Mouse (Mus musculus) cerebellum, adult 2 months (tissue): ENCODE measurements around the gene Ubxn10. TPM values are rescaled to one million over a fixed set of nuclear protein-coding genes. Genes with fewer than 3 reads are reported as not detected.

ENCODE experiments used
- DNase-seq, 2 experiments: peaks; one replicate each; pipeline ENCODE4 v3.0.0; 2021
- H3K27ac ChIP-seq: fragments of 200-500 bp; 2 replicates; pipeline ENCODE4 v1.5.1; 2012; ENCODE audit warnings: low read length, control low read depth, inconsistent platforms; ENCODE audit not compliant: insufficient read depth
- H3K27me3 ChIP-seq: fragments of 200-500 bp; 2 replicates; pipeline ENCODE4 v1.6.1; 2012; ENCODE audit warnings: inconsistent platforms, mild to moderate bottlenecking, low read length, moderate library complexity; ENCODE audit not compliant: control insufficient read depth, insufficient read depth
- H3K4me1 ChIP-seq: fragments of 200-500 bp; 2 replicates; pipeline ENCODE4 v1.6.1; 2011; ENCODE audit warnings: low read length; ENCODE audit not compliant: control insufficient read depth, insufficient read depth
- H3K4me3 ChIP-seq: fragments of 200-500 bp; replicated peaks from 2 replicates; pipeline ENCODE3; 2011; ENCODE audit warnings: mild to moderate bottlenecking, low read depth, low read length, control low read depth; ENCODE audit not compliant: insufficient read depth
- CTCF ChIP-seq: fragments of 200-500 bp; IDR thresholded peaks from 2 replicates; pipeline ENCODE4 v1.5.1; 2011; ENCODE audit warnings: low read depth, mild to moderate bottlenecking, control low read depth, low read length, moderate library complexity, borderline replicate concordance; ENCODE audit not compliant: insufficient read depth
- POLR2A ChIP-seq: fragments of 200-500 bp; IDR thresholded peaks from 2 replicates; pipeline ENCODE4 v1.6.1; 2011; ENCODE audit warnings: low read length, control low read depth, borderline replicate concordance; ENCODE audit not compliant: insufficient read depth
- WGBS: fragments of 180-500 bp; shearing (Covaris S2); methylation state at CpG from one replicate; pipeline ENCODE4 v1.1.7; 2018; 5-methylcytosine and 5-hydroxymethylcytosine counted together
- polyA plus RNA-seq: library from polyadenylated mRNA; depleted of rRNA; stranded (reverse); fragments of >200 nt; gene quantifications from 2 replicates; pipeline ENCODE4 v1.2.3, GENCODE M21; 2012

The Ubxn10 gene
- polyA plus RNA-seq, 1 experiment = 1.9 TPM

GRCm38 (mm10) chr4:138714186-138714585 lies 22.8 kb downstream of the Ubxn10 start:
- Histone ChIP-seq H3K27ac (no peak overlapping the region), H3K4me1 (peaks cover 43% of the 10 kb centered on the region), H3K27me3 (no peaks in the 10 kb centered on the region), H3K4me3 (no peak overlapping the region)
- WGBS = 90% methylated on average over 1 of the region's 1 CpGs
- no peak for DNase-seq
- TF ChIP-seq CTCF = no peak
- TF ChIP-seq POLR2A = no peak

GRCm38 (mm10) chr4:138712621-138713020 lies 24.3 kb downstream of the Ubxn10 start:
- WGBS = 34% methylated on average over 8 of the region's 8 CpGs
- Histone ChIP-seq H3K4me1 (peaks cover 53% of the 10 kb centered on the region), H3K27me3 (no peaks in the 10 kb centered on the region), H3K4me3 (no peak overlapping the region), H3K27ac (no peak overlapping the region)
- DNase-seq = peak; percentile 45 to 56
- no peak for TF ChIP-seq CTCF
- no peak for TF ChIP-seq POLR2A

GRCm38 (mm10) chr4:138712096-138712495 lies 24.9 kb downstream of the Ubxn10 start:
- no peaks in the 10 kb centered on the region for H3K27me3 ChIP-seq
- peak; percentile 25 to 28 for DNase-seq
- TF ChIP-seq POLR2A = no peak
- no peak for TF ChIP-seq CTCF
- no peak overlapping the region for H3K27ac ChIP-seq
- peaks cover 49% of the 10 kb centered on the region for H3K4me1 ChIP-seq
- no peak overlapping the region for H3K4me3 ChIP-seq
- 79% methylated on average over 11 of the region's 11 CpGs for WGBS

GRCm38 (mm10) chr4:138711051-138711820 lies 25.7 kb downstream of the Ubxn10 start:
- Histone ChIP-seq H3K27ac (peak overlapping the region; percentile 88), H3K4me3 (no peak overlapping the region), H3K4me1 (peaks cover 41% of the 10 kb centered on the region), H3K27me3 (no peaks in the 10 kb centered on the region)
- DNase-seq = no peak
- TF ChIP-seq CTCF (no peak), POLR2A (no peak)
- 32% methylated on average over 17 of the region's 17 CpGs for WGBS

- no peaks in the 10 kb centered on the region for H3K27me3 ChIP-seq
- H3K4me1 ChIP-seq = peaks cover 40% of the 10 kb centered on the region
- H3K4me3 ChIP-seq = no peak overlapping the region
- peak overlapping the region; percentile 88 for H3K27ac ChIP-seq
- TF ChIP-seq POLR2A (no peak; the same call in 1 of the 2 replicates), CTCF (no peak)
- peak; percentile 100 for DNase-seq
- 7% methylated on average over 11 of the region's 11 CpGs for WGBS
Measured at GRCm38 (mm10) chr4:138710633-138711032, 26.3 kb downstream of the Ubxn10 start.

GRCm38 (mm10) chr4:138709944-138710343 lies 27.0 kb downstream of the Ubxn10 start:
- no peak overlapping the region for H3K4me3 ChIP-seq
- TF ChIP-seq CTCF (no peak), POLR2A (no peak)
- peaks cover 40% of the 10 kb centered on the region for H3K4me1 ChIP-seq
- H3K27me3 ChIP-seq = no peaks in the 10 kb centered on the region
- DNase-seq = peak; percentile 55 to 69
- WGBS = 9% methylated on average over 7 of the region's 7 CpGs
- peak overlapping the region; percentile 82 for H3K27ac ChIP-seq

- Histone ChIP-seq H3K27me3 (no peaks in the 10 kb centered on the region), H3K27ac (no peak overlapping the region), H3K4me3 (no peak overlapping the region), H3K4me1 (peaks cover 40% of the 10 kb centered on the region)
- peak; percentile 19 to 30 for DNase-seq
- TF ChIP-seq POLR2A (no peak), CTCF (no peak)
- WGBS = 77% methylated on average over 11 of the region's 11 CpGs
Measured at GRCm38 (mm10) chr4:138709246-138709645, 27.7 kb downstream of the Ubxn10 start.

- H3K4me1 ChIP-seq = peaks cover 40% of the 10 kb centered on the region
- WGBS = 24% methylated on average over 7 of the region's 7 CpGs
- H3K27me3 ChIP-seq = no peaks in the 10 kb centered on the region
- H3K4me3 ChIP-seq = no peak overlapping the region
- no peak overlapping the region for H3K27ac ChIP-seq
- DNase-seq = peak; percentile 80 to 84
- TF ChIP-seq CTCF = peak; percentile 83
- no peak for TF ChIP-seq POLR2A
Measured at GRCm38 (mm10) chr4:138708636-138709035, 28.3 kb downstream of the Ubxn10 start.
